Mouse (Mus musculus): ENCODE results near the gene Pik3r1.

DNA sequence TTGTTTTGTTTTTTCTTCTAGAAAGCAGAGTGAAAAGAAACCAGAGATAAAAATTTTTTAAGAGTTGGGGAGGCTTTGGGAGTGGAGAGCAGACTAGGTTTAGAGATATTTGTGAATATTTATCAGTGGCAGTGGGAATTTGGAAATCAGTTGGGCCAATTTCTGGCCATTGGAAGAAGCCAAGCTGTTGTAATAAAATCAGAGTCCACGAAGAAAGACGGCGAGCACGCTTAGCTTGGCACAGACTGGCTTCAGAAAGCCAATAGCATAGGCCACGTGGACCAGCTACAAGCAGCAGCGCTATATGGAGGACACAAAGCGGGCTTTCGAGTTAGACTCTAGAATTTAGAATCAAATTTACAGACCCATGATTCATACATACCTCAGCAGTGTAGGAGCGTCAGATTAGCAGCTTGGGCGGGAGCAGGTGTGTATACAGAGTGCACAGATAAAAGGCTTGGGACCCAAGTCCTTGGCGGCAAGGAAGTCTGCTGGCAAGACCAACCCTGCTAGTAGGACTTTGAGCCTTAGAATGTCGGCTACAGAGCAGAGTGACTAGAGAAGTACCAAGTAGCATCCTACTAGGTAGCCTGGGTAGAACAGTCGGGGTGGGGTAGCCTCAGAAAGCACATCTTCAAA is 16.8 kb upstream of the Pik3r1 start:
- TF ChIP-seq POLR2A (IDR thresholded peaks at IDR 0.05; ENCODE audit: borderline replicate concordance, extremely low read depth, insufficient read depth, insufficient read length, poor library complexity, severe bottlenecking), result no peak
- no peak for TF ChIP-seq CTCF (IDR thresholded peaks at IDR 0.05; ENCODE audit: borderline replicate concordance, extremely low read depth, insufficient read depth, insufficient read length)

All from brain, embryonic 14.5 days (tissue).